Mouse (Mus musculus) hindbrain, embryonic 16.5 days (tissue): Measurements from ENCODE around the gene Gpatch3. TPM values are rescaled to one million over a fixed set of nuclear protein-coding genes. Genes with fewer than 3 reads are reported as not detected.
A peak's percentile ranks its signal among the peaks of the same experiment; 100 is the strongest.

ENCODE experiments used
- ATAC-seq: fragments of 200-750 bp; cut with Nextera tagmentation; 2 replicates; pipeline ENCODE4 v1.8.0; 2017; ENCODE audit warnings: moderate TSS enrichment, moderate library complexity
- H3K27ac ChIP-seq: fragments of 300-500 bp; sonication (generic); 2 replicates; pipeline ENCODE4 v1.5.1; 2014; ENCODE audit warnings: low read depth, mild to moderate bottlenecking, control low read depth, low read length, moderate library complexity
- H3K27me3 ChIP-seq: fragments of 300-500 bp; sonication (generic); replicated peaks from 2 replicates; pipeline ENCODE4 v1.6.1; 2014; ENCODE audit warnings: low read length; ENCODE audit not compliant: control insufficient read depth, insufficient read depth
- H3K36me3 ChIP-seq: fragments of 300-500 bp; sonication (generic); 2 replicates; pipeline ENCODE4 v1.6.1; 2014; ENCODE audit warnings: mild to moderate bottlenecking, low read length, moderate library complexity, mixed read lengths; ENCODE audit not compliant: control insufficient read depth, insufficient read depth
- H3K4me1 ChIP-seq: fragments of 300-500 bp; sonication (generic); 2 replicates; pipeline ENCODE4 v1.6.1; 2014; ENCODE audit warnings: low read depth, low read length; ENCODE audit not compliant: control insufficient read depth, insufficient read depth
- H3K4me2 ChIP-seq: fragments of 300-500 bp; sonication (generic); 2 replicates; pipeline ENCODE4 v1.6.1; 2014; ENCODE audit warnings: mild to moderate bottlenecking, low read length, control low read depth, moderate library complexity
- H3K4me3 ChIP-seq: fragments of 300-500 bp; sonication (generic); 2 replicates; pipeline ENCODE4 v1.5.1; 2014; ENCODE audit warnings: mild to moderate bottlenecking, low read length, control low read depth, moderate library complexity
- H3K9ac ChIP-seq: fragments of 300-500 bp; sonication (generic); 2 replicates; pipeline ENCODE4 v1.6.1; 2014; ENCODE audit warnings: low read depth, mild to moderate bottlenecking, control low read depth, low read length, moderate library complexity
- H3K9me3 ChIP-seq: fragments of 300-500 bp; sonication (generic); 2 replicates; pipeline ENCODE4 v1.6.1; 2014; ENCODE audit warnings: mild to moderate bottlenecking, low read length, moderate library complexity; ENCODE audit not compliant: control insufficient read depth
- WGBS: fragments of 180-500 bp; shearing (Covaris S2); extraction: QIAGEN DNeasy Blood & Tissue Kit; methylation state at CpG from one replicate; pipeline ENCODE4 v1.1.7; 2014; 5-methylcytosine and 5-hydroxymethylcytosine counted together
- polyA plus RNA-seq: library from polyadenylated mRNA; unstranded; fragments of >200 nt; fragmentation: Nextera tagmentation; extraction: Ambion mirVana; gene quantifications from 2 replicates; pipeline ENCODE4 v1.2.1, GENCODE M21; 2015

Gpatch3 gene
- polyA plus RNA-seq, 1 experiment from 2014 or later, result 5.9 TPM

- no peak overlapping the region for H3K27ac ChIP-seq
- peak overlapping the region; percentile 33; the same call in 1 of the 2 replicates for H3K9ac ChIP-seq
- WGBS, result 17% methylated on average over 9 of the region's 9 CpGs
- H3K9me3 ChIP-seq, result no peaks in the 10 kb centered on the region
- peak overlapping the region; percentile 77 for H3K4me2 ChIP-seq
- no peaks in the 10 kb centered on the region for H3K36me3 ChIP-seq
- ATAC-seq, result no peak
- peaks cover 40% of the 10 kb centered on the region for H3K27me3 ChIP-seq
- peaks cover 11% of the 10 kb centered on the region; the same call in 1 of the 2 replicates for H3K4me1 ChIP-seq
- peak overlapping the region; percentile 46 for H3K4me3 ChIP-seq
Measured at GRCm38 (mm10) chr4:133600306-133600705, 25.8 kb downstream of the Gpatch3 start.

GRCm38 (mm10) chr4:133601721-133602218, 27.2 kb downstream of the Gpatch3 start, which contains the start of gene Sfn:
Sfn (minus strand) TSS chr4:133602168.
- Histone ChIP-seq H3K4me1 (peaks cover 11% of the 10 kb centered on the region; the same call in 1 of the 2 replicates), H3K9me3 (no peaks in the 10 kb centered on the region), H3K4me3 (peak within 1 kb of the TSS; percentile 5; the same call in 1 of the 2 replicates), H3K27me3 (peaks cover 40% of the 10 kb centered on the region), H3K9ac (no peak within 1 kb of the TSS), H3K36me3 (peaks cover 3% of the 10 kb centered on the region; the same call in 1 of the 2 replicates), H3K27ac (no peak within 1 kb of the TSS), H3K4me2 (no peak within 1 kb of the TSS)
- 3% methylated on average over 16 of the region's 16 CpGs for WGBS
- ATAC-seq, result no peak

- WGBS, result 90% methylated on average over 5 of the region's 5 CpGs
- ATAC-seq, result no peak
- H3K36me3 ChIP-seq, result peaks cover 3% of the 10 kb centered on the region; the same call in 1 of the 2 replicates
- H3K4me2 ChIP-seq, result no peak overlapping the region
- peaks cover 11% of the 10 kb centered on the region; the same call in 1 of the 2 replicates for H3K4me1 ChIP-seq
- no peaks in the 10 kb centered on the region for H3K9me3 ChIP-seq
- no peak overlapping the region for H3K9ac ChIP-seq
- H3K27ac ChIP-seq, result no peak overlapping the region
- H3K27me3 ChIP-seq, result peaks cover 36% of the 10 kb centered on the region
- H3K4me3 ChIP-seq, result no peak overlapping the region
Measured at GRCm38 (mm10) chr4:133603056-133603455, 28.5 kb downstream of the Gpatch3 start.

- ATAC-seq, result no peak
- Histone ChIP-seq H3K27ac (no peak overlapping the region), H3K9ac (no peak overlapping the region), H3K4me1 (peaks cover 11% of the 10 kb centered on the region; the same call in 1 of the 2 replicates), H3K9me3 (no peaks in the 10 kb centered on the region), H3K36me3 (peaks cover 3% of the 10 kb centered on the region; the same call in 1 of the 2 replicates), H3K27me3 (peaks cover 27% of the 10 kb centered on the region), H3K4me3 (no peak overlapping the region), H3K4me2 (no peak overlapping the region)
- 92% methylated on average over 7 of the region's 7 CpGs for WGBS
Measured at GRCm38 (mm10) chr4:133604175-133604574, 29.6 kb downstream of the Gpatch3 start.

GRCm38 (mm10) chr4:133604856-133605255, 30.3 kb downstream of the Gpatch3 start:
- peaks cover 3% of the 10 kb centered on the region; the same call in 1 of the 2 replicates for H3K36me3 ChIP-seq
- peaks cover 23% of the 10 kb centered on the region for H3K27me3 ChIP-seq
- H3K4me1 ChIP-seq, result peaks cover 5% of the 10 kb centered on the region; the same call in 1 of the 2 replicates
- no peak for ATAC-seq
- no peaks in the 10 kb centered on the region for H3K9me3 ChIP-seq
- no peak overlapping the region for H3K9ac ChIP-seq
- H3K4me3 ChIP-seq, result no peak overlapping the region
- no peak overlapping the region for H3K27ac ChIP-seq
- WGBS, result 65% methylated on average over 6 of the region's 6 CpGs
- H3K4me2 ChIP-seq, result no peak overlapping the region

GRCm38 (mm10) chr4:133605330-133605729, 30.8 kb downstream of the Gpatch3 start:
- H3K4me1 ChIP-seq, result peaks cover 2% of the 10 kb centered on the region; the same call in 1 of the 2 replicates
- H3K9me3 ChIP-seq, result no peaks in the 10 kb centered on the region
- H3K4me3 ChIP-seq, result no peak overlapping the region
- no peak overlapping the region for H3K9ac ChIP-seq
- no peak for ATAC-seq
- no peak overlapping the region for H3K4me2 ChIP-seq
- peaks cover 3% of the 10 kb centered on the region; the same call in 1 of the 2 replicates for H3K36me3 ChIP-seq
- no peak overlapping the region for H3K27ac ChIP-seq
- peaks cover 18% of the 10 kb centered on the region for H3K27me3 ChIP-seq
- 61% methylated on average over 9 of the region's 9 CpGs for WGBS

- H3K36me3 ChIP-seq, result peaks cover 8% of the 10 kb centered on the region
- ATAC-seq, result no peak
- WGBS, result 76% methylated on average over 10 of the region's 10 CpGs
Measured at GRCm38 (mm10) chr4:133607284-133607683, 32.7 kb downstream of the Gpatch3 start.

GRCm38 (mm10) chr4:133609719-133610118, 35.2 kb downstream of the Gpatch3 start:
- WGBS, result 14% methylated on average over 6 of the region's 6 CpGs
- no peaks in the 10 kb centered on the region for H3K9me3 ChIP-seq
- peaks cover 17% of the 10 kb centered on the region for H3K36me3 ChIP-seq

More at GRCm38 (mm10) chr4:133607284-133607683, 32.7 kb downstream of the Gpatch3 start:
- H3K27me3 ChIP-seq, result peaks cover 8% of the 10 kb centered on the region
- no peak overlapping the region for H3K9ac ChIP-seq
- no peak overlapping the region for H3K4me2 ChIP-seq
- no peak overlapping the region for H3K4me3 ChIP-seq
- H3K4me1 ChIP-seq, result no peaks in the 10 kb centered on the region
- H3K27ac ChIP-seq, result no peak overlapping the region
- no peaks in the 10 kb centered on the region for H3K9me3 ChIP-seq

GRCm38 (mm10) chr4:133611815-133612214, 37.3 kb downstream of the Gpatch3 start:
- Histone ChIP-seq H3K27me3 (no peaks in the 10 kb centered on the region), H3K4me2 (no peak overlapping the region), H3K9ac (no peak overlapping the region), H3K27ac (no peak overlapping the region), H3K9me3 (no peaks in the 10 kb centered on the region), H3K4me1 (no peaks in the 10 kb centered on the region), H3K36me3 (peaks cover 15% of the 10 kb centered on the region), H3K4me3 (no peak overlapping the region)
- WGBS, result 99% methylated on average over 5 of the region's 5 CpGs
- ATAC-seq, result no peak

More at GRCm38 (mm10) chr4:133609719-133610118, 35.2 kb downstream of the Gpatch3 start:
- no peaks in the 10 kb centered on the region for H3K4me1 ChIP-seq
- no peak overlapping the region for H3K27ac ChIP-seq
- H3K9ac ChIP-seq, result no peak overlapping the region
- no peak overlapping the region for H3K4me2 ChIP-seq
- no peaks in the 10 kb centered on the region for H3K27me3 ChIP-seq
- ATAC-seq, result peak; percentile 48; the same call in 1 of the 2 replicates
- H3K4me3 ChIP-seq, result no peak overlapping the region
